Mouse (Mus musculus) lung, embryonic 16.5 days (tissue): Measurements from ENCODE around the gene Sertad3. TPM values are rescaled to one million over a fixed set of nuclear protein-coding genes. Genes with fewer than 3 reads are reported as not detected.

Experiments
- ATAC-seq: fragments of 200-750 bp; cut with Nextera tagmentation; 2 replicates; pipeline ENCODE4 v1.8.0; 2017; ENCODE audit warnings: low read depth, mild to moderate bottlenecking, moderate library complexity
- H3K27ac ChIP-seq: fragments of 300-500 bp; sonication (generic); 2 replicates; pipeline ENCODE4 v1.5.1; 2014; ENCODE audit warnings: mild to moderate bottlenecking, control low read depth, low read length
- H3K27me3 ChIP-seq: fragments of 300-500 bp; sonication (generic); 2 replicates; pipeline ENCODE4 v1.6.1; 2014; ENCODE audit warnings: low read depth, low read length, mixed read lengths; ENCODE audit not compliant: control insufficient read depth, insufficient read depth
- H3K36me3 ChIP-seq: fragments of 300-500 bp; sonication (generic); 2 replicates; pipeline ENCODE4 v1.6.1; 2014; ENCODE audit warnings: low read length; ENCODE audit not compliant: control insufficient read depth, insufficient read depth
- H3K4me1 ChIP-seq: fragments of 300-500 bp; sonication (generic); replicated peaks from 2 replicates; pipeline ENCODE4 v1.6.1; 2014; ENCODE audit warnings: low read length, mixed read lengths; ENCODE audit not compliant: control insufficient read depth, insufficient read depth
- H3K4me2 ChIP-seq: fragments of 300-500 bp; sonication (generic); 2 replicates; pipeline ENCODE4 v1.6.1; 2014; ENCODE audit warnings: low read depth, low read length, control low read depth
- H3K4me3 ChIP-seq: fragments of 300-500 bp; sonication (generic); 2 replicates; pipeline ENCODE4 v1.5.1; 2014; ENCODE audit warnings: mild to moderate bottlenecking, low read length, control low read depth
- H3K9ac ChIP-seq: fragments of 300-500 bp; sonication (generic); 2 replicates; pipeline ENCODE4 v1.6.1; 2014; ENCODE audit warnings: low read length, control low read depth
- H3K9me3 ChIP-seq: fragments of 300-500 bp; sonication (generic); 2 replicates; pipeline ENCODE4 v1.6.1; 2016; ENCODE audit warnings: low read length; ENCODE audit not compliant: control insufficient read depth
- WGBS: fragments of 180-500 bp; shearing (Covaris S2); extraction: QIAGEN DNeasy Blood & Tissue Kit; methylation state at CpG from one replicate; pipeline ENCODE4 v1.1.7; 2014; 5-methylcytosine and 5-hydroxymethylcytosine counted together
- polyA plus RNA-seq: library from polyadenylated mRNA; unstranded; fragments of >200 nt; fragmentation: Nextera tagmentation; extraction: Ambion mirVana; gene quantifications from 2 replicates; pipeline ENCODE4 v1.2.1, GENCODE M21; 2015

Sertad3 gene
- polyA plus RNA-seq, 1 experiment from 2014 or later = 28.4 TPM

- no peak overlapping the region for H3K4me2 ChIP-seq
- ATAC-seq = no peak
- H3K4me3 ChIP-seq = no peak overlapping the region
- H3K27ac ChIP-seq = no peak overlapping the region
- peaks cover 5% of the 10 kb centered on the region for H3K9me3 ChIP-seq
- no peaks in the 10 kb centered on the region for H3K27me3 ChIP-seq
- H3K9ac ChIP-seq = no peak overlapping the region
- H3K36me3 ChIP-seq = peaks cover 7% of the 10 kb centered on the region
- peaks cover 3% of the 10 kb centered on the region for H3K4me1 ChIP-seq
These were observed 46.5 kb downstream of the Sertad3 start for GRCm38 (mm10) chr7:27520104-27520503.

GRCm38 (mm10) chr7:27520599-27520998 lies 47.0 kb downstream of the Sertad3 start:
- no peak for ATAC-seq
- H3K36me3 ChIP-seq = peaks cover 7% of the 10 kb centered on the region
- 50% methylated on average over 1 of the region's 1 CpGs for WGBS
- H3K9me3 ChIP-seq = peaks cover 5% of the 10 kb centered on the region
- H3K9ac ChIP-seq = no peak overlapping the region
- no peak overlapping the region for H3K4me3 ChIP-seq
- H3K4me1 ChIP-seq = peaks cover 3% of the 10 kb centered on the region
- H3K27ac ChIP-seq = no peak overlapping the region
- H3K4me2 ChIP-seq = no peak overlapping the region
- no peaks in the 10 kb centered on the region for H3K27me3 ChIP-seq

GRCm38 (mm10) chr7:27522967-27523366 lies 49.4 kb downstream of the Sertad3 start, which contains the start of gene Hipk4:
Gene Hipk4, plus strand, starts transcription at chr7:27523267.
- H3K4me3 ChIP-seq = no peak within 1 kb of the TSS
- no peak within 1 kb of the TSS for H3K4me2 ChIP-seq
- 39% methylated on average over 5 of the region's 5 CpGs for whole genome bisulfite sequencing
- peaks cover 4% of the 10 kb centered on the region; the same call in 1 of the 2 replicates for H3K36me3 ChIP-seq
- no peaks in the 10 kb centered on the region for H3K27me3 ChIP-seq
- no peak within 1 kb of the TSS for H3K9ac ChIP-seq
- ATAC-seq = no peak
- H3K27ac ChIP-seq = no peak within 1 kb of the TSS
- H3K9me3 ChIP-seq = peaks cover 5% of the 10 kb centered on the region
- H3K4me1 ChIP-seq = peaks cover 4% of the 10 kb centered on the region

- Histone ChIP-seq H3K27ac (no peak overlapping the region), H3K4me2 (no peak overlapping the region), H3K27me3 (no peaks in the 10 kb centered on the region), H3K36me3 (peaks cover 4% of the 10 kb centered on the region; the same call in 1 of the 2 replicates), H3K9me3 (peaks cover 5% of the 10 kb centered on the region), H3K4me1 (peaks cover 4% of the 10 kb centered on the region), H3K9ac (no peak overlapping the region), H3K4me3 (no peak overlapping the region)
- ATAC-seq = no peak
- 92% methylated on average over 13 of the region's 13 CpGs for WGBS
These were observed 50.2 kb downstream of the Sertad3 start for GRCm38 (mm10) chr7:27523805-27524204.

GRCm38 (mm10) chr7:27526039-27526827 lies 52.7 kb downstream of the Sertad3 start:
- Histone ChIP-seq H3K9ac (no peak overlapping the region), H3K9me3 (no peaks in the 10 kb centered on the region), H3K4me2 (no peak overlapping the region), H3K27ac (no peak overlapping the region), H3K4me1 (0 out of 2 replicates have a peak, but pooled peaks cover 2% of the 10 kb centered on the region), H3K36me3 (no peaks in the 10 kb centered on the region), H3K4me3 (no peak overlapping the region), H3K27me3 (no peaks in the 10 kb centered on the region)
- ATAC-seq = peak; percentile 79
- 19% methylated on average over 10 of the region's 10 CpGs for WGBS

Other genes with a start within 250 kb of the Sertad3 start
- gene Itpkc, start 245.1 kb upstream of the Sertad3 start, polyA plus RNA-seq = 4.1 and 4.3 TPM in 2 replicates
- 23.4 and 23.5 TPM in 2 replicates for gene Coq8b, start 240.7 kb upstream of the Sertad3 start, polyA plus RNA-seq
- gene Numbl, start 215.3 kb upstream of the Sertad3 start, polyA plus RNA-seq = 14.8 and 14.9 TPM in 2 replicates
- gene Ltbp4, start 136.1 kb upstream of the Sertad3 start, polyA plus RNA-seq = 107 and 127 TPM in 2 replicates
- 43.6 and 46.2 TPM in 2 replicates for gene Shkbp1, start 117.7 kb upstream of the Sertad3 start, polyA plus RNA-seq
- gene Gm20479, start 116.3 kb upstream of the Sertad3 start, polyA plus RNA-seq = 0.52 and 1.1 TPM in 2 replicates
- gene Sptbn4, start 26.1 kb upstream of the Sertad3 start, polyA plus RNA-seq = 0.29 and 0.41 TPM in 2 replicates
- 58.3 and 75.9 TPM in 2 replicates for gene Blvrb, start 25.8 kb upstream of the Sertad3 start, polyA plus RNA-seq
- 55.6 and 57.3 TPM in 2 replicates for gene Sertad1, start 13.1 kb downstream of the Sertad3 start, polyA plus RNA-seq
- gene Prx, start 25.6 kb downstream of the Sertad3 start, polyA plus RNA-seq = 13.0 and 13.6 TPM in 2 replicates
- gene Hipk4, start 49.5 kb downstream of the Sertad3 start, polyA plus RNA-seq = 0.72 and 1.1 TPM in 2 replicates
- 85.6 and 95.6 TPM in 2 replicates for gene Pld3, start 79.5 kb downstream of the Sertad3 start, polyA plus RNA-seq
- gene 2310022A10Rik, start 79.5 kb downstream of the Sertad3 start, polyA plus RNA-seq = 22.8 and 24.9 TPM in 2 replicates
- gene Akt2, start 117.8 kb downstream of the Sertad3 start, polyA plus RNA-seq = 89.4 and 93.0 TPM in 2 replicates
- 0.29 and 0.40 TPM in 2 replicates for gene Ttc9b, start 180.1 kb downstream of the Sertad3 start, polyA plus RNA-seq
- 4.6 and 5.0 TPM in 2 replicates for gene Map3k10, start 200.8 kb downstream of the Sertad3 start, polyA plus RNA-seq
- 4.4 and 6.4 TPM in 2 replicates for gene Zfp607b, start 215.6 kb downstream of the Sertad3 start, polyA plus RNA-seq